Mouse (Mus musculus): ENCODE measurements around the gene Gm3336.

Gene Gm3336

DNA sequence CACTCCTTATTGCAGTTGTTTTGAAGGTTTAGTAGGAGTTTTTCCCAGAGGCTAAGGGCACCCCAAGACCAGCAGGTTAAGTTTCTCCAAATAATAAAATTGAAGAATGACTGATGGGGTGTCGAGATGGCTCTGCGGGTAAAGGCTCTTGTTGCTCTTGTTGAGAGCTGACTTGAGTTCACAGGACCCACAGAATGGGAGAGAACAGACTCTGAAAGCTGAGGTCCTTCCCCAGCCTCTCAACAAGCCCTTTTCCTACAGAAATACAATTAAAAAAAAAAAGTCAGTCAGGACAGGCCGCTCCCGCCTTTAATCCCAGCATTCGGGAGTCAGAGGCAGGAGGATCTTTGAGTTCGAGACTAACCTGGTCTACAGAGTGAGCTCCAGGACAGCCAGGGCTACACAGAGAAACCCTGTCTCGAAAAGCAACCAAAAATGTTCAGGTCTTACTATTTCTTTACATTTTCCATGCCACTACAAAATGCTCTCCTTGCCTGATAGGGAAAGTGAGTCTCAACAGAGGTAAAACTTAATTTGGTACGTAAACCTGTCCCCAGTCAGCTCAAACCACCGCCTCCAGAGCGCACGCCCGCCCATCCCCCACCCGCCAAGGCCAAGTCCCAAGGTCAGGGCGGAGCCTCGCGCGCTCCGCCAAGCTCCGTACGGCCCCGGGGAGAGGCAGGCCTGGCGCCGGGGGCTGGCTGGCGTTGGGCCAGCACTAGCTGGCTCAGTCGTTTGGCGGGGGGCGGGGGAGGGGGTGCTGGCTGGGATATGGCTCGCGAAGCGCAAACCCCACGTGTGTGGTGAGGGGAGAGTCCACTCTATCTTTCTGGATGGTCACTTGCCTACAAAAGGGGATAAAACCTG is 22.1 kb upstream of the Gm3336 start:
- peak; percentile 58 to 72 for DNase-seq

DNA sequence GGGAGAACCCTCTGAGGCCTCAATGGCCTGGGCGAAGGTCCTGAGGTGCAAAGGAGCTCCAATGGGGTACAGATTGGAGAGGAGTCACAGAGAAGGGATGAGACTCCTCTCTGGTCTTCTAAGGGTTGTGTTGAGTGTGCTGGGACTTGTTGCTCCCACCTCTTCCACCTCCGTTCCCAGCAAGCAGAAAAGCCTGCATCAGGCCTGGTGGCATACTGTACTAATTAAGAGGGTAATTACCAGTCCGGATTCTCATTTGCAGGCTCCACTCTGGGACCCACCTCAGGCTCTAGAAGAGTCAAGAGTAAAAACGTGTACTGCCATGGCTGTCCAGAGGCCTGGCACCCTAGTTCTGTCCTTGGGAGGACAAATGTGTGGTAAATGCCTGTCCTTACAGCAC is 21.4 kb upstream of the Gm3336 start:
- DNase-seq, result no peak

DNA sequence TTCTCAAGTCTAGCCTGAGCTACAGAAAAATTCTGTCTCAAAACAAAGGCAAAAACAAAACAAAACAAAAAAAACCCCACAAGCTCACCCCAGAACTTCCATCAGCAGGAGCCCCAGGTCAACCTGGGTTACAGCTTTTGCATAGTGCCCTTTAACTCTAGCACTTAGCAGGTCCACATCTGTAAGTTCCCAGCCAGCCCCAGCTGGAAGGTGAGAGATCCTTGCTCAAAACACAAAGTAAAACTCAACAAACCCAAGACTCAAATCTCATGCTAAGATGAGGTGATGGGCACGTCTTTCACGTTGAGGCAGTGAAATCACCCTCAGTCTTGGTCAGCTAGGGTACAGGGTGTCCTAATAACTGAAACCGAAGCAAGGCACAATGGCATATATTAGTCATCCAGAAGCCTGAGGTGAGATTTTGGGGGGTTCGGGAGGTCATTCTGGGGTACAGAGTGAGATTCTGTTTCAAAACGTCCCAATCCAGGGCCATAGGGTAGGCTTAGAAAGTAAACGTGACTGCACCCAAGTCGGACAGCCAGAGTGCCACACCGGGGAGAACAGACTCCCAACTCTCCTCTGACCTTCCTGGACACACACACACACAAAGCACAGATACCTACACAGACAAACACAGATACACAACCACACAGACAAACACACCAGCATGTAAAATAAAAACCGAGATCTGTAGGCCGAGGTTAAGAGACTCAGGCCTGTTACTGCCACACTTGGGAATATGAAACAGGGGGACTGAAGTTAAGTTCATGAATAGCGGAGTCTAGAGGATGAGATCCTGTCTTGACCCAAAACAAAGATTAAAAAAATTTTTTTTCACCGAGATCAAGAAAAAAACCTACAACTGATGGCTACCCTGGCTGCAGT is 20.7 kb upstream of the Gm3336 start:
- no peak for DNase-seq

DNA sequence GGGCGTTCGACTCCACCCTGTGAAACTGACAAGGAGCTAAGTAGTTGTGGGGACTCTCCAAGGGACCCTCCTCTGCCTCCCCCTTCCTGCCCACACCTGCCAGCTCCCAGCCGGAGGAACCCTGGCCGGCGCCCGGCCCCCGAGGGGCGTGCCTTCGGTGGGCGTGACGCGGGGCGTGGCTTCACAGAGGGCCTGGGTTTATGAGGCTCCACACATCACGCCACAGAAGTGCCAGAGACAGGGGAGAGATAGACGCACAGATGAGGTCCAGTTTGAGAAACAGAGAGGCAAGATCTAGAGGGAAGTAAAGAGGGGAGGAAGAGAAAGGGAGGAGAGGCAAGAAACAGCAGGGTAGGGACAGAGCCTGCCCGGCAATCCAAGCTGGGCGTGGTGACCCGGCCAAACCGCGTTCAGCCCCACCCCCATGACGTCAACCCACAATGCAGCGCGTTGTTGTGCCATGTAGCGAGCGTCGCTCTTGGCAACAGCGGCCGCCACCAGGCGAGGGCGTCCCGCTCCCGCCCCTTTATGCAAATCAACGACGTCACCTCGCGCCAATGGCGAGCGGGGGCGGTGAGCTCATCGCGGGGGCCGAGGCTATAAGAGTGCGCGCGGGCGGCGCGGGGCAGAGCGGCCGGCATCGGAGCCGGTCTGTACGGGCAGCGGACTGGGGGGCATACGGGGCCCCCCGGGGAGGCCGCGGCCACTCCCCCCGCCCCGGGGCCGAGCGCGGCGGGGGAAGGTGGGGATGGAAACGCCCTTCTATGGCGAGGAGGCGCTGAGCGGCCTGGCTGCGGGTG is 19.8 kb upstream of the Gm3336 start, which contains the start of gene Jund:
Jund (plus strand) TSS at position 640 of the 800 bp plus-strand sequence.
- peak; percentile 98 for DNase-seq

DNA sequence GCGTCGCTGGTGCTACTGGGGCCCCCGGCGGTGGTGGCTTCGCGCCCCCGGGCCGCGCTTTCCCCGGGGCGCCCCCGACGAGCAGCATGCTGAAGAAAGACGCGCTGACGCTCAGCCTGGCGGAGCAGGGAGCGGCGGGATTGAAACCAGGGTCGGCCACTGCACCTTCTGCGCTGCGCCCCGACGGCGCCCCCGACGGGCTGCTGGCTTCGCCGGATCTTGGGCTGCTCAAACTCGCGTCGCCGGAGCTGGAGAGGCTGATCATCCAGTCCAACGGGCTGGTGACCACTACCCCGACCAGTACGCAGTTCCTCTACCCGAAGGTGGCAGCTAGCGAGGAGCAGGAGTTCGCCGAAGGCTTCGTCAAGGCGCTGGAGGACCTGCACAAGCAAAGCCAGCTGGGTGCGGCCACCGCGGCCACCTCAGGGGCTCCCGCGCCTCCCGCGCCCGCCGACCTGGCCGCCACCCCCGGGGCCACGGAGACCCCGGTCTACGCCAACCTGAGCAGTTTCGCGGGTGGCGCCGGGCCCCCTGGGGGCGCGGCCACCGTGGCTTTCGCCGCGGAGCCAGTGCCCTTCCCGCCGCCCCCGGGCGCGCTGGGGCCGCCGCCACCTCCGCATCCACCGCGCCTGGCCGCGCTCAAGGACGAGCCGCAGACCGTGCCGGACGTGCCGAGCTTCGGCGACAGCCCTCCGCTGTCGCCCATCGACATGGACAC is 19.1 kb upstream of the Gm3336 start:
- DNase-seq, result peak; percentile 58 to 73

DNA sequence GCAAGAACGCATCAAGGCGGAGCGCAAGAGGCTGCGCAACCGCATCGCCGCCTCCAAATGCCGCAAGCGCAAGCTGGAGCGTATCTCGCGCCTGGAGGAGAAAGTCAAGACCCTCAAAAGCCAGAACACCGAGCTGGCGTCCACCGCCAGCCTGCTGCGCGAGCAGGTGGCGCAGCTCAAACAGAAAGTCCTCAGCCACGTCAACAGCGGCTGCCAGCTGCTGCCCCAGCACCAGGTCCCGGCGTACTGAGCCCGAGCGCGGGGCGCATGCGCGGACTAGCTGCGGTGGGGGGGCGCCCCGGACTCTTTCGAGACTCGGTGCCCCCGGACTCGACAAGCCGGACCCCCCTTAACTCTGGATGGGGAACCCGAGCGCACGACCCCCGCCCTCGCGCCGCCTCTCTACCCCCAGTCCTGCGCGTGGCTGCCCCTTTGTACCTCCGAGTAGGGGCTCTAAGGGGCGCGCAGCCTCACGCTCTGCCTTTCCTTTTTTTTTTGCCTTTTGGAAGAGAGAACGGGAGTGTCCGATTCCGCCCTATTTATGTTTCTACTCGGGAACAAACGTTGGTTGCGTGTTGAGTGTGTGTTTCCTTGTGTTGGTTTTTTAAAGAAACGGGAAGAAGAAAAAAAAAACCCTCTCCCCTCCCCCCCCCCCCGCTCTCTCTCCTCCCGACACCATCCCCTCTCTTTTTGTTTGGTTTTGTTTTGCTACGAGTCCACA is 18.3 kb upstream of the Gm3336 start:
- peak; percentile 86 to 87 for DNase-seq

DNA sequence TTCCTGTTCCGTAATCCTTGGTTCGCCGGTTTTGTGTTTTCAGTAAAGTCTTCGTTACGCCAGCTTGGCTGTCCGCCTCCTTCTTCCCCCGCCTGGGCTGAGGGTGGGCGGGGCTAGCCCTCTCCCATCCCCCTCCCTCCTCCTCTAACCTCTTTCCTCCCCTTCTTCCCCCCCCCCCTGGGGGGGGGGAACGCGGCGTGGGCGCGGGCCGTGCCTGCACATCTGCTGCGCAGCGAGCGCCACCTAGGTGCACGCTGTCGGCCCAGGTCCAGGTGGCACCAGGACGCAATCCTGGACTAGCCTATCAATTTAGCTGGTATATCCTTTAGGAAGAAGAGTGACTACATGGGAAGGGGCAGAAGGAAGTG is 17.8 kb upstream of the Gm3336 start:
- DNase-seq, result peak; percentile 87 to 90

DNA sequence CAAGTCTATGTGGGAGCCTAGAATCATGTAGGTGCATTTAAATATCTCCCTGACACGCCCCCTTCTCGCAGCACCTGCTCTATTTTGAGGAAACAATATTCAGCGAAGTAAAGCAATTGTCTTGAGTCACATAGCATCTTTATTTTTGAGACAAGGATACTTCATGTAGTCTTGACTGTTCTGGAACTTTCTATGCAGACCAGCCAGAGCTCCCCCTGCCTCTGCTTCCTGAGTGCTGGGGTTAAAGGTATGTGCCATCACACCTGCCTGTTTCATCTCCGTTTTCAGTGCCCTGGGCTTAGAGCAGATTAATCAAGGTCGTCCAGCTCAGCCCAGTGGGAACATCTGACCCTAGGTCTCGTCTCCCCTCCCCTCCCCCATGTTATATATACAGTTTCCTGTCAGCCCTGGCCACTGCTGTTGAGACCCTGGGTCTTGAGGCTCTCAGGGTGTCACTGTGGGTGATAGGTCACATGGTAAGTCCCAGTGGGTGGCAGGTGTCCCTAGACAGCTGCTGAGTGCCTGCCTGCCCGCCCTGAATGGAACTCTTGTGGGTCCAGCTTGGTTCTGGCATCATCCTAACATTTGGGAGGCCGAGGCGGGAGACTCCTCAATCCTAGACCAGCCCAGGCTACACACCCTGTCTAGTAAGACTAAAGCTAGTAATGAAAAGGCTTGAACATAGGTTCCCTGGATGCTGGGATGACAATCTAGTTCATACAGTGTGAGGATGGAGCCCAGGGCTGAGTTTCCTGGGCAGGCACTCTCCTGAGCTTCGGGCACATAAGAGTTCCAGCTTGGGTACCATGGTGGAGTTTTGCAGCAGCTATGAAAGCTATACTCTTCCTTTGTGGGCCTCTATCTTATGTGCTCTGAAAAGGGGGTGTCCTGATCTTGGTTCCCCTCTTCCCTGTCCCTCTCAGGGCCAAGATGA is 17.0 kb upstream of the Gm3336 start:
- DNase-seq, result no peak

DNA sequence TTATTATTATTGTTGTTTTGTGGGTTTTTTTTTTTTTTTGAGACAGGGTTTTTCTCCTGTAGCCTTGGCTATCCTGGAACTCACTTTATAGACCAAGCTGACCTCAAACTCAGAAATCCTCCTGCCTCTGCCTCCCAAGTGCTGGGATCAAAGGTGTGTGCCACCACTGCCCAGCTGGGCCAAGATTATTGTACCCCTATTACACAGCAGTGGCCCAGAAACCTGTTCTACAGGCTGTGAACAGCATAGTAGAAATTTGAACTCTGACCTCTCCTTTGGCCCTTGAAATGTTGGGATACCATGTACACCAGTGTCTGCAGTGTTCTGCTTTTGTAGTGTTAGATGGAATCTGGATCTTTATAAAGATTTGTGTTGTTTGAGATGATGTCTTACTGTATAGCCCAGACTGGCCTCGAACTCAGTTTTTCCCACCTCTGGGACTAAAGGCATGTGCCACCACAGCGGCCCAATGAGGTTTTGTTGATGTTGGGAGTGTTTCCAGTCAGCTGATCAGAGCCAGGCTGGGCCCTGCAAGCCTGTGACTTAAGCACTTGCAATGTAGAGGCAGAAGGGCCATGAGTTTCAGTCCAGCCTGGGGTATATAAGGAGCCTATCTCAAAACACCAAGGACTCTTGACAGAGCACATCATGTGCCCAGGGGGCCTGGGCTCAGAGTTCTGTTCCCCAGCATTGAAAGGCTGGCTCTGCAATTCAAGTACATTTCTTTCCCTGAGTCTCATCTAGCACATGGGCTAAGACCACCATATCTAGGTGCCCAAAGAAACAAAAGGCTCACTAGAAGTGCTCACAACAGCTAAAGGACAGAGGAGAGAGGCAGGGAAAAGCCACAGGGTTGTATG is 16.1 kb upstream of the Gm3336 start:
- no peak for DNase-seq

DNA sequence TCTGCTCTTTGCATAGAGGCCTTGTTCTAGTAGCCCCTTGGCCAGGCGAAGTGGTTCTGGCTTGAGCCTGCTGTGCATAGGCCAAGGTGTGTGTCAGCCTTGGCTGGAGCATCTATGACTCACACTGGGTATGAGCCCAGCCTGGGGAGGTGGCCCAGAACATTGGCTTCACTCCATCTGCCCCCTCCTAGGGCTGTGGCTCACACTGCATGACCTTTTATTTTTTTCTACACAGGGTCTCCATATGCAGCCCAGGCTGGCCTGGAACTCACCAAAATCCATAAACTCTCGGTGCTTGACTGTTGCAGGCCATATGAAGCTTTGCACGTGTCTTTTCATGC is 15.5 kb upstream of the Gm3336 start:
- DNase-seq, result no peak

DNA sequence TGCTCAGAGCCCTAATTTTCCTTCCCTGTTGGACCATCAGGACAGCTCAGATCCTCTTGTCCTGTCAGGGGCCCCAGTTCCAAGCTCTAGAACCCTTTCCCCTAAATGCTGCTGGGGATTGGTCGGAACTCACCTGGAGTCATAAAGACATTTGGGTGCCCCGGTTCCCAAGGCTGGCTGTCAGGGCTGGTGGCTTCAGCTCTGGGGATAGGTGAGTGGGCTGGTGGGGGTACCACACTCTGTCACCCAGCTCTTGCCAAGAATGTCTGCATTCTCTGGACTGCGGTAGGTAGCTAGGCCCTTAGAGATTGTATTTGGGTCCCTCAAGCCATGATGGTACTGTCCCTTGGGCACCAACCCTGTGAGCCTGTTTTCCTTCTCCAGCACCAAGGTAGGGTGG is 15.1 kb upstream of the Gm3336 start, which contains the start of gene Iqcn:
Iqcn (plus strand) TSS at position 171 of the 400 bp plus-strand sequence.
- DNase-seq, result no peak

DNA sequence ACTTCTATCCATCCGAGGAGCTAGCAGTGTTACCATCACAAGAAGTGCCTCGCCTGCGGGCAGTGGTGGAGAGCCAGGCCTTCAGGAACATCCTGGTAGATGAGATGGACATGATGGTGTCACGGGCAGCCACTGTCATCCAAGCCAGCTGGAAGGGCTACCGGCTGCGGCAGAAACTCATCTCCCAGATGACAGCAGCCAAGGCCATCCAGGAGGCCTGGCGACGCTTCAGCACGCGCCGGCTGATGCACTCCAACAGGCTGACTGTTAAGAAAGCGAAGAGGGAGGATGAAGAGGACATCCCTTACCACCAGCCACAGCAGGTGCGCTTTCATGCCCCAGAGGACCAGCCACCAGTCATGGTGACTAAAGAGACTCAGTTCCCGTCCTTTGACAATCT is 10.1 kb upstream of the Gm3336 start:
- DNase-seq, result no peak

DNA sequence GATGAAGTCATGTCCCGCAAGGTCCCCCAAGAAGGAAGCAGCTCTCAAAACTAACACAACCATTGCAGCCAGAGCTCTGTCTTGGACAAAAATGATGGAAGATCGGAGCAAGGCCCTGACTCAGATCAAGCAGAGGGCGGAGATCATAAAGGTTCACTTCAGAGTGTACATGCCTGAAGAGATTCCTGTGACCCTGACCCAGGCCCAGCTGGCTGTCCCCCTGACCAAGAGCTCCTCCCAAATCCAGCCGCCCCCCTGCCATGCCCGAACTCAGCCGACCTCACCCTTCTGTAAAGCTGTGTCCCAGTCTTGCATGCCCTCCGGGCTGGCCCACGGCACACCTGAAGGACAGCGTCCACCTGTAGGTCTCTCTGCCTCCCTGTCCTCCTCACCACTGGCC is 8.5 kb upstream of the Gm3336 start:
- no peak for DNase-seq

DNA sequence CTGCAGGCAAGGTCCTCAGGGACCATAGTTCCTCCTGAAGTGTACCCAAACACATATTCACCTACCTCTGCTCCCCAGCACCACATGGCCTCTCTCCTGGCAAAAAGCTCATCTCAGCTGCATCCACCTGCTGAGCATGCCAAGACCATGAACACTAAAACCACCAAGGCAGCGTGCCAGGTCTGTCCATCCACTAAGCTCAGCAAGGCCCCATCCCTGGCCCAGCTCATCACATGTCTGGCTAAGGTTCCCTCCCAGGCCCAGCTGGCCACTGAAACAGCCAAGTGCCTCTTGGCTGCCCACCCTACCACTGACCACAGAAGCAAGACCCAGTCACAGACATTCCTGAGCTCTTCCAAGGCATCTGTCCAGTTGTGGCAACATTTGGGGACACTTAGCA is 8.0 kb upstream of the Gm3336 start:
- DNase-seq, result no peak

DNA sequence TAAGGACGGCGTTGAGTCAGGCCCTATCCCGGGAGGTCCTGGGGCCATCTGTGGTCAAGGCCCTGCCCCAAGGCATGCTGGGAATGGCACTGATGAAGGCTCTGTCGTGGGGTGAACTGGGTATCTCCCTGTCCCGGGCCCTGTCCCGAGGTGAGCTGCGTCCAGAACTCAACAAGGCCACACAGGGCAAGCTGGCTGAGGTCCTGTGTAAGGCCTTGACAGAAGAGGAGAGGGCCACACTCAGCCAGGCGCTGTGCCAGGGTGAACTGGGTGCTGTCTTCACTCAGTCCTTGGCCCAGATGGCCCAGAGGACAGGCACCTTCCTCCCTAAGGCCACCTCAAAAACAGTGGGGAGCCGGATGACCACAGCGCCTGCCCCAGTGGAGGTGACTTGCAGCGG is 7.3 kb upstream of the Gm3336 start:
- no peak for DNase-seq

DNA sequence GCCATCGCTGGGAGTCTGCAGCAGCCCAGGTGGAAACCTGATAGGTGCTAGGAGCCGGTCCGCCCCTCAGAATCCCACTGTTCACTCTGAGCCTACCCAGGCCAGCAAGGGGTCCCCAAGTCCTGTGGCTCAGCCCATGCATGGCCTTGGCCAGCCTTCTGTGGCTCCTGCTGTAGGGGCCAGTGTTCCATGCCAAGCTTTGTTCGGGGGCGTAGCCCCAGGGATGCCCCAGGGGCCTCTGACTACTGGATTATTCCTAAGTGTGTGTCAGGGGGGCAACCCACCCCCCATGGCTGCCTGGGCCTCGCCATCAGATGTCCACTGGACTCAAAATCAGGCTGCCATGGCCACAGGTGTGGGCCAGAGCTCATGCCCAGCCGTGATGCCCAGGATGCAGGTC is 4.4 kb upstream of the Gm3336 start:
- DNase-seq, result no peak

DNA sequence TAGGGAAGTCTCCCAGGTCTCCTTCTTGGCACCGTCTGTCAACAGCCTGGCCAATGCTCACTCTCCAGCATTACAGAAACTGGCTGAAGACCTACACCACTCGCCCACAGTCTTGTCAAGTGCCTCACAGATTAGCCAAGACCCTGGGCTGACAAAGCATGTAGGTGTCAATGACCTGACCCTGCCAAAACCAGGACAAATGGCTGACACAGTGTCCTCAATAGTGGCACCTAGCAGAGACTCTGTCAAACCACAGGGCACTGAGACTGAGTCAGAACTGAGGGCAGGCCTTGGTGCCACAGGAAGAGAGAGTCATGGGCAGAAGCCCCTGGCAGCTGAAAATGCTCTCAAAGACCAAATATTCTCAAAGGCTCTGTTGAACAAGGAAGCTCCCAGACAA is 3.3 kb upstream of the Gm3336 start:
- no peak for DNase-seq

DNA sequence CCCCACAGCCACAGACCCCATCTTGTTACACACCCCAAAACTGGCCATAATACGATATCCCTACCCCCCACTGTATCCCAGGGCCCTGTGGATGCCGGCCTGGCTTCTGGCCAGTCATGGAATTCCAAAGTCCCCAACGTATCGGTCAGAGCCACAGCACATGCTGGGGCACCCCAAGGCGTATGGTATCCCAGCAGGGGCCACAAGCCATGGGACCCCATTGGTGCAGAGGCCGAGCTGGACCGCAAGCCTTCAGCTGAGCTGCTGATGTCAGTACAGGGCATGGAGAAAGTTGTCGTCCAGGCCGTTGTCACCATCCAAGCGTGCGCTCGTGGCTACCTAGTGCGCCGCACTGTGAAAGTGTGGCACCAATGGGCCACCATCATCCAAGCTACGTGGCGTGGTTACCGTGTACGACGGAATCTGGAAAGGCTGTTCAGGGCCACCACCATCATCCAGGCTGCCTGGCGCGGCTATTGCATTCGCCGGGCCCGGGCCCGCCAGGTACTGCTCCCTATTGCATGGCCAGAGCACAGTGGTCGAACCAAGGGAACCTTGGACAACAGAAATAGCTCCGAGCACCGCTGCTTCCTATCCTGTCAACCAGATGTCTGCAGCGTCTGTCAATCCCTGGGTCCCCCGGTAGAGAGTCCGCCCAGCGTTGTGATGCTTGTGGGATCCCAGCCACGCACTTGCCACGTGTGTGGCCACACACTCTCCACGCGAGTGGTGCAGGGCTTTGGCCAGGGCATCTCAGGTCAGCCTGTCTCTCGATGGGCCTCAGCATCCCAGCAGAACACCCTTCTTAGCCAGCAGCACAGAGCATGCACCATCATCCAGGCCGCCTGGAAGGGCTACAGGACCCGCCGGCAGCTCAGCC is 1.6 kb upstream of the Gm3336 start:
- no peak for DNase-seq
